Mouse (Mus musculus): ENCODE data around the gene Gm20075. TPM values are rescaled to one million over a fixed set of nuclear protein-coding genes. Genes with fewer than 3 reads are reported as not detected.
"Not testable (repeated sequence)": the region's sequence is repeated elsewhere in the genome, so short reads cannot be mapped to it uniquely, and the experiment has no call there.

The Gm20075 gene
- total RNA-seq (2022), result 10 to 100 TPM; 13.3 to 15.6 (median 14.5) TPM

GRCm38 (mm10) chr13:96081276-96081675 is at the start of gene Gm20075:
Gene Gm20075, minus strand, starts transcription at chr13:96081376.
- not testable (repeated sequence) for DNase-seq (ENCODE audit: low spot score)

- DNase-seq (ENCODE audit: low spot score), result no peak
Observed at GRCm38 (mm10) chr13:96129081-96129480, 47.9 kb upstream of the Gm20075 start.

GRCm38 (mm10) chr13:96126669-96127068 is 45.5 kb upstream of the Gm20075 start:
- DNase-seq (ENCODE audit: low spot score), result no peak

GRCm38 (mm10) chr13:96125011-96125410 is 43.8 kb upstream of the Gm20075 start:
- peak; percentile 6 for DNase-seq (ENCODE audit: low spot score)

GRCm38 (mm10) chr13:96112711-96113110 is 31.5 kb upstream of the Gm20075 start:
- DNase-seq (ENCODE audit: low spot score), result peak; percentile 28

GRCm38 (mm10) chr13:96110767-96111166 is 29.6 kb upstream of the Gm20075 start:
- DNase-seq (ENCODE audit: low spot score), result no peak

GRCm38 (mm10) chr13:96106367-96106766 is 25.2 kb upstream of the Gm20075 start:
- no peak for DNase-seq (ENCODE audit: low spot score)

GRCm38 (mm10) chr13:96090929-96091328 is 9.8 kb upstream of the Gm20075 start:
- no peak for DNase-seq (ENCODE audit: low spot score)

- DNase-seq (ENCODE audit: low spot score), result no peak
Observed at GRCm38 (mm10) chr13:96085581-96086302, 4.6 kb upstream of the Gm20075 start.

- not testable (repeated sequence) for DNase-seq (ENCODE audit: low spot score)
Observed at GRCm38 (mm10) chr13:96081754-96082153, 578 bp upstream of the Gm20075 start, which contains the start of gene Gm17190. Gene Gm17190, plus strand, starts transcription at chr13:96082054.

- DNase-seq (ENCODE audit: low spot score), result no peak
Observed at GRCm38 (mm10) chr13:96073555-96073954, 7.6 kb downstream of the Gm20075 start.

- DNase-seq (ENCODE audit: low spot score), result no peak
Observed at GRCm38 (mm10) chr13:96052755-96053154, 28.4 kb downstream of the Gm20075 start.

GRCm38 (mm10) chr13:96045396-96045795 is 35.8 kb downstream of the Gm20075 start:
- no peak for DNase-seq (ENCODE audit: low spot score)

- DNase-seq (ENCODE audit: low spot score), result no peak
Observed at GRCm38 (mm10) chr13:96040275-96041042, 40.7 kb downstream of the Gm20075 start.

- no peak for DNase-seq (ENCODE audit: low spot score)
Observed at GRCm38 (mm10) chr13:96039536-96039935, 41.6 kb downstream of the Gm20075 start.

- no peak for DNase-seq (ENCODE audit: low spot score)
Observed at GRCm38 (mm10) chr13:96030368-96031223, 50.6 kb downstream of the Gm20075 start.

Other genes starting within 250 kb of the Gm20075 start
- 1 to 10 TPM; 2.5 to 4.9 (median 4.0) TPM for gene Iqgap2, start 189.5 kb downstream of the Gm20075 start, total RNA-seq (2022)
- gene Gm17190, start 678 bp upstream of the Gm20075 start, total RNA-seq (2022), result not detected
- gene Sv2c, start 51.2 kb upstream of the Gm20075 start, total RNA-seq (2022), result under 1 TPM; 0.25 to 0.83 (median 0.35) TPM